Mouse (Mus musculus): ENCODE data around the gene Cish.

The Cish gene

DNA sequence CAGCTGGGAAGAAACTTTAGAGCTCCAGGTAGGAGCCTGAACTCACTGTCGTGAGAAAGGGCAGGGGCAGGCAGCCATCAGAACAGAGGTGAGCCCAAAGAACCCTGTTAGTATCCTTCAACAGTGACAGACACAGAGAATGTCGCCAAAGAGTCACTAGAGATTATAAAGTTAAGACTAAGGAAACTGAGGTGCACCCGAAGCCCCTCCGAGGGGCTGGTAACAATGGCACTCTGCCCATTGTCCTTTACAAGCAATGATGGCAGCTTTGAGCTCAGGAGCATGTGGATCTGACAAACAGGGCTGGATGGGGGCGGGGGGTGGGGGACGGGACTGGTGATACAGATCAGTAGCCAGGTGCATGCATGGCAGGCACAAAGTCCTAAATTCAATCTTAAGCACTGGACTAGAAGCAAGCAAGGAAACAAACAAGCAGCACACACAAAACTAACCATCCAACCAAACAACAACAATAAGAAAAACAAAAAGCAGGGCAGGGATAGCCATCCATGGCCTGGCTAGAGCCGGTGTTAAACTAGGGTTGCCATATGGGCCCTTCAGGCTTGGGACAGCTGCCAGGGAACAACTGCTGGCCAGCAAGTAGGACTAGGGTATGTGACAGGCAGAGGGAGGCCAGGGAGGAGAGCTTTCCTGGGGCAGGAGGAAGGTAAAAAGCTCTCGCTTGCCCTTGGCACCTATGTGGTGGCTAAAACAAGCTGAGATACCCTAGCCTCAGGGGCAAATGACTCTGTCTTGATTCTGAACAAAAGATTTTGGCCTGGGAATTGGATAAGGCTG is 47.5 kb downstream of the Cish start:
- no peak for DNase-seq (ENCODE audit: inconsistent age in 2 of 2, low spot score in 1 of 2)

DNA sequence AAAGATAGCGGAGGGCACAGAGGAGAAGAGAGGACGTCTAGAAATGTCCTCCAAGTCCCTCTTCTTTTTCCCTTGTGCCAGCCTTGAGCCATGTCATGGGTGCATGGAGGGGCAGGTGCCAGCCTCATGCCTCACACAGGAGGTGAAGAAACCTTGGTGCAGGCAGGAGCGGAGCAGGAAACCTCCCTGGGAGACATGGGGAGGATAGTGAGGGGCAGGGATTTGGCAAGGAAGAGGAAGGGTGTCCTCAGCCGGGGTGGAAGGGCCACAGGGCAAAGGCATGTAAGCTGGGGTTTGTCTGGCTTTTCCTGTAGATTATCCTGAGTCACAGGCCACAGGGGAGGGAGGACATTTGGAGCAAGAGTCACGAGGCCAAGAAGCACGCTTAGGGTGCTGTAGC is 48.2 kb downstream of the Cish start:
- DNase-seq (ENCODE audit: inconsistent age in 2 of 2, low spot score in 1 of 2), result no peak

DNA sequence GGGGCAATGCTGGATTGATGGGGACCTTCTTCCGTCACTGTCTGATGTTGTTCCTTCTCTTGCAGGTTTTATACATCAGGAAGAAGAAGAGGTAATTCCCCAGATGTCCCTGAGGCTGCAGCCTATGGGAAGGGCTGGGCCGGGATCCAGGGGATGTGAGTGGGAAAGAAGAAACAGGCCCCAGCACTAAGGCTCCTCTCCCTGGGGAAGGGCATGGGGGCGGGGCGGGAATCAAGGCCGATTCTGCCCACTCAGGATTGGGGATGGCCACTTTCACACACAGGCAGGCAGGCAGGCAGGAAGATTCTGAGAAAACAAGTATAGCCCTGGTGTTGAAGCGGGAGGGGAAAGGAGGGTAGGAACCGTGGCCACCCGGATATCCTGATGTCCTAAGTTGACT is 50.3 kb downstream of the Cish start:
- DNase-seq (ENCODE audit: inconsistent age in 2 of 2, low spot score in 1 of 2), result no peak

DNA sequence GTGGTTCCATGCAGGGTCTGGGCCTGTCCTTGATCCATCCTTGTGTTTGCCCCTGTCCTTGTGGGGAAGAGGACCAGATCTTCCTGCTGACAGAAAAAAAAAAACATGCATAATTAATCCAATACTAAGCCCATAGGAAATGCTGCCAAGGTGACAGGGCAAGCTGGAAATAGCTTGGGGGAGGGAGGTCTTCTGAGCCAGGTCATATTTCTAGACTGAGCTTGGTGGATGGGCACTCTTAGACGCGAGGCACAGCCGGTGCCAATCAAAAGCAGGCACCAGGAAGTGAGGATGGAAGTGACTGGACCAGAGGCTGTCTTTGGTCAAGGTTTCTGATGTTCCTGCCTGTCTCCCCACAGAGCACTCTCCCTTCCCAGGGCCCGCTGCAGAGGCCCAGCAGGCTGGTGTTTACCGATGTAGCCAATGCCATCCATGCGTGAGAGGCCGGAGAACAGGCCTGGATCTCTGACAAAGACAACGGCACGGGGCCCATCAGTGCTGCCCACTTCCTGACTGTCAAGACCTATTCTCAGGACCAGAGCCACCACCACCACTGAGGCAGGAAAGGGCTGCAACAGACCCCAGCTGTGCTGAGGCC is 51.9 kb downstream of the Cish start:
- DNase-seq (ENCODE audit: inconsistent age in 2 of 2, low spot score in 1 of 2), result no peak

DNA sequence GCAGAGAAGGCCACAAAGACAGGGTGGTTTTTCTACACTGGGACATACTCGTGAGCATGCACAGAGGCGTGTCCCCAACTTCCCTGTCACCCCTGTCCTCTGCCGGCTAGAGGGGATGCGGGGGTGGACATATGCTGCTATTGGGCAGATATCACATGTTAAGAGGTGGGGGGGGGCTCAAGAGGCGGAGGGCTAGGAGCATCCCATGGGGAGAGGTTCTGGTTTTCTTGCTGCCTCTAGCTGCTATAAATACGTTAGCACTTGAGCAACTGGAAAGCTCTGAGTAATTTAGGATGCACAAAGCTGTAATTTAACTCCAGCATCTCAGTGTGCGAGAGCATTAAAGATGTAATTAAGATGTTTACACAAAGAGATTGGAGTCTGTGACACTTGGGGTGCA is 53.5 kb downstream of the Cish start:
- DNase-seq (ENCODE audit: inconsistent age in 2 of 2, low spot score in 1 of 2), result no peak
